Mouse (Mus musculus): ENCODE results near the gene Uchl4. TPM values are rescaled to one million over a fixed set of nuclear protein-coding genes. Genes with fewer than 3 reads are reported as not detected.

The Uchl4 gene
- not detected in 2 replicates for polyA plus RNA-seq (2012; rRNA removed)

DNA sequence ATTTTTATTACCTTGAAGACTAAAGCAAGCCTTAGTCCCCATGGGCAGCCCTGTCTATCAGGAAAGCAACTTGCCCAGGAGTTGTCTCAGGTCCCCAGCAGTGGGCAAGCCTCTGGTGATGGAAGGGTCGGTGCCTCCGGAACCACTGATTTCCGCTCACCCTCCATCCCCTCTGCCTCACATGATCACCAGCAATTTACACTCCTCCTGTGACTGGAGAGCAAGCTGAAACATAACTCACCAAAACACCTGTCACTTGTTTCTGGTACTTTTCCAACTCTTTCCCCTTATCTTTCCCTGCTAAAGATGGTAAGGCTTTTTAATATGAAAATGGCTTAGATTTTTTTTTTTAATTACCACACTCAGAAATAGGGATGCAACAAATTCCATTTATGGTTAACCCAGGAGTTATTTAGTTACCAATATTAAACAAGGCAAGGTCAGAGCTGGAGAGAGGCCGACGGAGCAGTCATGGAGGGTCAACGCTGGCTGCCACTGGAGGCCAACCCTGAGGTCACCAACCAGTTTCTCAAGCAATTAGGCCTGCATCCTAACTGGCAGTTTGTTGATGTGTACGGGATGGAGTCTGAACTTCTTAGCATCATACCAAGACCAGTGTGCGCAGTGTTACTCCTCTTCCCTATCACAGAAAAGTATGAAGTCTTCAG, at the start of gene Uchl4:
Gene Uchl4 (plus strand): TSS at position 434 of the 668 bp plus-strand sequence.

DNA sequence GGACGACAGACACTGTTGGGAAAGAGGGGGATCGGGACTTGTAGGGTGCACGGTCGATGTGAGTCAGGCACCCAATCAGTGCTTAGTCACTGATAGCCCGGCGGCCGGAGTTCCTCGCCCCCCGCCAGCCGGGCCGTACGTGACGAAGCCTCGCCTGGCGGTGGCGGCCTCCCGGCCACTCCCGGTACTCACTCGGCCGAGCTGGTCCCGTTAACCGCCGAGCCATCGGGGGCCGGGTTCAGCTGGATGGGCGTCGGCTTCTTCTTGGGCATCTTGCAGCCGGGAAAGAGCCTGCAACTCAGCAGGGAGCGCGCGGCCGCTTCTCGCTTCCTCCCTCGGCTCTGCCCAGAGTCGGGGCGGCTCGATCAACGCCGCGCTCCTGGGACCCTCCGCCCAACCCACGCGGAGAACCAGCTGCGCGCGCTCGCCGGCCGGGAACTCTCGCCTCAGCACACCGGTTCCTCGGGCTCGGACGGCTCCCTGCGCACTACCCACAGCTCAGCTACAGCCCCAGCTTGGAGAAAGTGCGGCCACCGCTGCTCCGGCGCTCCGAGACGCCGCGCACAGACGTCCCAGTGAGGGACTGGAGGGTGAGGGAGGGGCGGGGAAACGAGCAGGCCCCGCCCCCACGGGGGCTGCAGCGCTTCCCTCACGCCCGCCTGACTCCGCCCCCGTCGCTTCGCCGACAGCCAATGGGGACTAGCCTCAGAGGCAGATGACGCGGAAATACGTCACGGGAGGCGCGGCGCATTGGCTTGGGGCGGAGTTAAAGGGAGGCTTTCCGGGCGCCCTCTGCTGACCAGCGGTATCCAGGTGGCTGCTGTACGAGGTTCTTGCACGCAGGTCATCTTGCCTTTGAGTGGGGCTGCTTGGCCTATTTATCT, 18.3 kb downstream of the Uchl4 start, which contains the start of gene Map2k1:
Gene Map2k1 (minus strand): TSS at position 611 of the 884 bp plus-strand sequence.

GRCm38 (mm10) chr9:64281105-64281780, 46.2 kb downstream of the Uchl4 start, which contains the start of gene Tipin:
Gene Tipin, plus strand, starts transcription at chr9:64281581.

Other genes with a start within 250 kb of the Uchl4 start
- 41.9 and 78.1 TPM in 2 replicates for gene Smad6, start 213.1 kb upstream of the Uchl4 start, polyA plus RNA-seq (2012; rRNA removed)
- 0.19 and 0.61 TPM in 2 replicates for gene Lctl, start 118.1 kb upstream of the Uchl4 start, polyA plus RNA-seq (2012; rRNA removed)
- 0.25 and 0.83 TPM in 2 replicates for gene Zwilch, start 62.1 kb upstream of the Uchl4 start, polyA plus RNA-seq (2012; rRNA removed)
- gene Rpl4, start 61.8 kb upstream of the Uchl4 start, polyA plus RNA-seq (2012; rRNA removed), result 66.7 and 97.9 TPM in 2 replicates
- gene Snapc5, start 55.9 kb upstream of the Uchl4 start, polyA plus RNA-seq (2012; rRNA removed), result 1.4 and 1.6 TPM in 2 replicates
- gene Map2k1, start 18.4 kb downstream of the Uchl4 start, polyA plus RNA-seq (2012; rRNA removed), result 28.3 and 34.2 TPM in 2 replicates
- 0.13 and 0.56 TPM in 2 replicates for gene Tipin, start 46.4 kb downstream of the Uchl4 start, polyA plus RNA-seq (2012; rRNA removed)
- gene Dis3l, start 106.1 kb downstream of the Uchl4 start, polyA plus RNA-seq (2012; rRNA removed), result 12.5 and 19.2 TPM in 2 replicates
- gene Megf11, start 150.4 kb downstream of the Uchl4 start, polyA plus RNA-seq (2012; rRNA removed), result 0.35 and 0.53 TPM in 2 replicates